Mouse (Mus musculus) heart, postnatal 0 days (tissue): ENCODE measurements at regions not wholly inside any gene's neighbourhood (a gene's known extent, or its start where the extent isn't known, plus 50 kb on each side); places are given as distances from the start of the nearest gene placed in this dataset.

Experiments used
- ATAC-seq: fragments of 200-750 bp; cut with Nextera tagmentation; 2 replicates; pipeline ENCODE4 v1.8.0; 2017; ENCODE audit warnings: low read depth, moderate number of reproducible peaks, moderate library complexity; ENCODE audit not compliant: insufficient read depth
- DNase-seq: peaks from one replicate; pipeline ENCODE4 v3.0.0-alpha.2; 2016; ENCODE audit warnings: low spot score
- H3K27ac ChIP-seq: fragments of 300-500 bp; sonication (generic); 2 replicates; pipeline ENCODE4 v1.5.1; 2014; ENCODE audit warnings: low read depth, mild to moderate bottlenecking
- H3K27me3 ChIP-seq: fragments of 300-500 bp; sonication (generic); 2 replicates; pipeline ENCODE4 v1.6.1; 2014; ENCODE audit warnings: low read length, mixed read lengths; ENCODE audit not compliant: control insufficient read depth, insufficient read depth
- H3K36me3 ChIP-seq: fragments of 300-500 bp; sonication (generic); replicated peaks from 2 replicates; pipeline ENCODE4 v1.6.1; 2014; ENCODE audit warnings: low read length, mixed read lengths; ENCODE audit not compliant: control insufficient read depth, insufficient read depth
- H3K4me1 ChIP-seq: fragments of 300-500 bp; sonication (generic); 2 replicates; pipeline ENCODE4 v1.6.1; 2014; ENCODE audit warnings: antibody characterized with exemption; ENCODE audit not compliant: control insufficient read depth, insufficient read depth
- H3K4me2 ChIP-seq: fragments of 300-500 bp; sonication (generic); 2 replicates; pipeline ENCODE4 v1.6.1; 2014; ENCODE audit warnings: low read depth, mild to moderate bottlenecking, low read length, moderate library complexity
- H3K4me3 ChIP-seq: fragments of 300-500 bp; sonication (generic); 2 replicates; pipeline ENCODE4 v1.5.1; 2014; ENCODE audit warnings: low read depth, low read length
- H3K9ac ChIP-seq: fragments of 300-500 bp; sonication (generic); replicated peaks from 2 replicates; pipeline ENCODE4 v1.6.1; 2014; ENCODE audit warnings: low read depth, low read length, mixed read lengths
- H3K9me3 ChIP-seq: fragments of 300-500 bp; sonication (generic); replicated peaks from 2 replicates; pipeline ENCODE4 v1.6.1; 2016; ENCODE audit warnings: low read length; ENCODE audit not compliant: control insufficient read depth
- CTCF ChIP-seq: IDR thresholded peaks from 2 replicates; pipeline ENCODE4 v1.5.1; 2016; ENCODE audit warnings: antibody characterized with exemption, control low read depth, low read depth
- EP300 ChIP-seq: IDR thresholded peaks from 2 replicates; pipeline ENCODE4 v1.6.1; 2016; ENCODE audit warnings: antibody characterized with exemption, low read depth
- WGBS: fragments of 180-500 bp; shearing (Covaris S2); extraction: QIAGEN DNeasy Blood & Tissue Kit; methylation state at CpG from one replicate; pipeline ENCODE4 v1.1.7; 2014; 5-methylcytosine and 5-hydroxymethylcytosine counted together

GRCm38 (mm10) chr14:105565827-105566226 is 307.5 kb downstream of the Ndfip2 start:
- peak; percentile 81 for ATAC-seq
- H3K4me2 ChIP-seq, result peak overlapping the region; percentile 61
- peak overlapping the region; percentile 79 for H3K27ac ChIP-seq
- no peaks in the 10 kb centered on the region for H3K36me3 ChIP-seq
- peak; percentile 79 for DNase-seq
- H3K4me1 ChIP-seq, result no peaks in the 10 kb centered on the region
- H3K9me3 ChIP-seq, result no peaks in the 10 kb centered on the region
- H3K27me3 ChIP-seq, result no peaks in the 10 kb centered on the region
- peak overlapping the region; percentile 45 for H3K4me3 ChIP-seq
- H3K9ac ChIP-seq, result peak overlapping the region; percentile 34; the same call in 1 of the 2 replicates
- 11% methylated on average over 16 of the region's 16 CpGs for WGBS
- no peak for TF ChIP-seq CTCF
- 0 out of 2 replicates have a peak, but pooled peaks have one; percentile 24 for TF ChIP-seq EP300

- H3K36me3 ChIP-seq, result no peaks in the 10 kb centered on the region
- H3K9ac ChIP-seq, result no peak overlapping the region
- H3K9me3 ChIP-seq, result no peaks in the 10 kb centered on the region
- H3K27me3 ChIP-seq, result no peaks in the 10 kb centered on the region
- H3K27ac ChIP-seq, result no peak overlapping the region
- H3K4me1 ChIP-seq, result no peaks in the 10 kb centered on the region
- 93% methylated on average over 2 of the region's 2 CpGs for WGBS
- DNase-seq, result no peak
- no peak overlapping the region for H3K4me3 ChIP-seq
- ATAC-seq, result no peak
- H3K4me2 ChIP-seq, result no peak overlapping the region
- TF ChIP-seq EP300 (no peak), CTCF (no peak)
These were observed 304.5 kb downstream of the Ndfip2 start for GRCm38 (mm10) chr14:105562843-105563242.

GRCm38 (mm10) chr14:105556813-105557212 is 298.4 kb downstream of the Ndfip2 start:
- Histone ChIP-seq H3K27me3 (no peaks in the 10 kb centered on the region), H3K9me3 (no peaks in the 10 kb centered on the region), H3K4me3 (no peak overlapping the region), H3K36me3 (no peaks in the 10 kb centered on the region), H3K27ac (no peak overlapping the region), H3K4me2 (no peak overlapping the region), H3K9ac (no peak overlapping the region), H3K4me1 (no peaks in the 10 kb centered on the region)
- TF ChIP-seq EP300 (no peak), CTCF (peak; percentile 26)
- 57% methylated on average over 3 of the region's 3 CpGs for WGBS
- DNase-seq (no peak), ATAC-seq (no peak)

GRCm38 (mm10) chr14:105544066-105544465 is 285.7 kb downstream of the Ndfip2 start:
- WGBS, result 90% methylated on average over 3 of the region's 3 CpGs
- ATAC-seq (no peak), DNase-seq (no peak)
- Histone ChIP-seq H3K9me3 (no peaks in the 10 kb centered on the region), H3K27ac (no peak overlapping the region), H3K9ac (no peak overlapping the region), H3K4me2 (no peak overlapping the region), H3K4me3 (no peak overlapping the region), H3K4me1 (no peaks in the 10 kb centered on the region), H3K36me3 (no peaks in the 10 kb centered on the region), H3K27me3 (no peaks in the 10 kb centered on the region)
- TF ChIP-seq EP300 (no peak), CTCF (no peak)

- 0 out of 2 replicates have a peak overlapping the region, but pooled peaks have one; percentile 14 for H3K4me3 ChIP-seq
- no peak for ATAC-seq
- H3K27ac ChIP-seq, result no peak overlapping the region
These were observed 284.2 kb downstream of the Ndfip2 start for GRCm38 (mm10) chr14:105542486-105543145.

GRCm38 (mm10) chr14:105542090-105542485 is 283.7 kb downstream of the Ndfip2 start:
- Histone ChIP-seq H3K27ac (no peak overlapping the region), H3K4me3 (no peak overlapping the region), H3K9ac (no peak overlapping the region), H3K4me2 (no peak overlapping the region), H3K4me1 (no peaks in the 10 kb centered on the region), H3K27me3 (no peaks in the 10 kb centered on the region), H3K36me3 (no peaks in the 10 kb centered on the region), H3K9me3 (no peaks in the 10 kb centered on the region)
- ATAC-seq (no peak), DNase-seq (no peak)
- TF ChIP-seq CTCF (no peak), EP300 (no peak)
- WGBS, result 69% methylated on average over 8 of the region's 8 CpGs

More at GRCm38 (mm10) chr14:105542486-105543145, 284.2 kb downstream of the Ndfip2 start:
- no peak for TF ChIP-seq CTCF
- TF ChIP-seq EP300, result no peak
- H3K9ac ChIP-seq, result no peak overlapping the region
- no peaks in the 10 kb centered on the region for H3K4me1 ChIP-seq
- H3K4me2 ChIP-seq, result peak overlapping the region; percentile 44
- H3K36me3 ChIP-seq, result no peaks in the 10 kb centered on the region
- H3K9me3 ChIP-seq, result no peaks in the 10 kb centered on the region
- no peak for DNase-seq
- no peaks in the 10 kb centered on the region for H3K27me3 ChIP-seq
- WGBS, result 28% methylated on average over 15 of the region's 15 CpGs
